Mouse (Mus musculus): ENCODE results near the gene Slc30a6. TPM values are rescaled to one million over a fixed set of nuclear protein-coding genes. Genes with fewer than 3 reads are reported as not detected.

The Slc30a6 gene
- 10 to 100 TPM; 17.4 to 17.7 TPM for total RNA-seq (2021)
- long read RNA-seq, experiment 1, transcript Slc30a6-201 (14 exons, 2,148 nt), result major isoform, 7 of 10 reads
- long read RNA-seq, experiment 1, partial matches to known transcripts, result 3 of 10 reads
- long read RNA-seq, experiment 1, other reads (novel, unspliced or antisense), result 0 of 10 reads
- long read RNA-seq, experiment 2, transcript Slc30a6-201 (14 exons, 2,148 nt), result major isoform, 19 of 28 reads
- long read RNA-seq, experiment 2, partial matches to known transcripts, result 3 of 28 reads
- long read RNA-seq, experiment 2, other reads (novel, unspliced or antisense), result 6 of 28 reads

DNA sequence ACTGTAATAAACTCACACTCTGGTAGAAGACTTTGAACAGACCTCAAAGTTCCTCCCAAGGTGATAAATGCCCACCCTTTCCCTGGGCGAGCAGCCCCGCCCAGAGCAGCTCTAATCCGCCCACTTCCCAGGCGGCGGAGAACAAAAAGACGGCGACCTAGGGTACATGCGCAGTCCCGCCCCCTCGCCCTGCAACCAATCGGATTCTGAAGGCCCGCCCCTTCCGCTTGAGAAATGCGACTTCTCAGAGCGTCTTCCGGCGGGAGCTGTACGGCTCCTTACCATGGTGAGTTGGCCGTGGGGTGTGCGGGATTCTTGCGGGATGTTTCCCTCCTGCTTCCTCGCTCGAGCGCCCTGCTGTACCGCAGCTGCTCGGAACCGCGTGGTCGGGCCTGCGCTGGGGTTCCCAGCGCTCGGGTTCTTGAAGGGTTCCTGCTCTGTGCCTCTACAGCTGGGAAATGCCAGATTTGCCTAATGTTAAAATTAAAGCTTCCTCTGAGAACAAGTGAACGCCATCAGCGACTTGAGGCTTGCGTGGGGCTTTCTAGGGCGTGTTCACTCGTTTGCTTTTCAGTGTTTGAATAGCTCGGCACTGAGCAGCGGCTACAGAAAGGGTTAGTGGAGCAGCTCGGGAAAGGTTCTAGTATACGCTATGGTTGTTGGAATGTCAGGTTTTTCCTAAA, at the start of gene Slc30a6:
Slc30a6 (plus strand) TSS at position 226 of the 683 bp plus-strand sequence.
- H3K27ac ChIP-seq, result peak within 1 kb of the TSS; percentile 94
- DNase-seq (ENCODE audit: low spot score in 2 of 2), result peak; percentile 96 to 98
- peak within 1 kb of the TSS; percentile 67 for H3K4me3 ChIP-seq
- TF ChIP-seq CTCF (conservative IDR thresholded peaks at IDR 0.05), result no peak

DNA sequence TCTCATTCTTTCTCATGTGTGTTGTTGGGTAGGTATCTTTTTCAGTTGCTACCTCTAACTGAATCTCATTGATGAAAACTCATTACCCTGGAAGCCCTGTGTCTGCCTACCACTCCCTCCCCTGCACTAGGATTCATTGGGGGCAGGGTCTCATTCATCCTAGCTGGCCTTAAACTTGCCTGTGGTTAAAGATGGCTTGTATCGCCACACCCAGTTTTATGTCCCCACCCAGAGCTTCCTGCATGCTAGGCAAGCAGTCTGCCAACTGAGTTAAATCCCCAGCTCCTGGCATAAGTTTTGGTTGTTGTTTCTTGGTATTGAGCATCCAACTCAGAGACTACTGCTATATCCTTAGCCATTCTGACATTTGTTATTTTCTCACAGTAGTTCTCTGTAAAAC, 31.8 kb upstream of the Slc30a6 start:
- Histone ChIP-seq H3K27ac (no peak overlapping the region), H3K4me3 (no peak overlapping the region)
- DNase-seq (ENCODE audit: low spot score in 2 of 2), result no peak
- no peak for TF ChIP-seq CTCF (conservative IDR thresholded peaks at IDR 0.05)

DNA sequence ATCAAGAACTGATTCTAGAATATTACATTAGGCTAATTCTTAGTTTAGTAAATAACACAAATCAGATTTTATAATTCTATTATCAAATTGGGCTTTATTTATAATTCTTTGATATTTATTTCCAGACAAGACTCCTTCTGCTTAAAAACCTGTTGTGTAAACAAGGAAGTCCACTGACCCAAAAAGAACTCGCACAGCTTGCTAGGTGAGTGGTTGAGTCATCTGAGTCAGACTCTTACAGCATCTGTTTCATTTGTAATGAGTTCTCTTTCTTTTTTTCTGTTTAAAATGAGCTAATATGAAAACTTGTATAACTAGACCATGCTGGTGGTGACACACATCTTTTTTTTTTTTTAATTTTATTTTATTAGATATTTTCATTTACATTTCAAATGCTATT, 18.5 kb upstream of the Slc30a6 start:
- Histone ChIP-seq H3K27ac (no peak overlapping the region), H3K4me3 (no peak overlapping the region)
- no peak for TF ChIP-seq CTCF (conservative IDR thresholded peaks at IDR 0.05)
- DNase-seq (ENCODE audit: low spot score in 2 of 2), result no peak

DNA sequence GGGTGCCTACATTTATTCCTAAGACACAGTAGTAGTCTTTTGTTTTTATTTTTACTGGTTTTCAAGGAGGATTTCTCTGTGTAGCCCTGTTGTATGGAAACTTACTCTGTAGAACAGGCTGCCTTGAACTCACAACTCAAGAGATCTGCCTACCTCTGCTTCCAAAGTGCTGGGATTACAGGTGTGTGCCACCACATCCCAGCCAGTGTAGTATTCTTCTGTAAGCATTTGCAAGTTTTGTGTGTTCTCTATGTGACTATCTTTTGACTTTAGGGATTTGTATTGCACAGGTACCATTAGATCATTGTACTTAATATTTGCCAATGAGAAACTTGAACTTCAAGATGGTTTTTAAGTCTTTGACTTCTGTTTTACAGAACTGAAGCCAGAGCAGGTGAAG, 8.8 kb upstream of the Slc30a6 start:
- DNase-seq (ENCODE audit: low spot score in 2 of 2), result no peak
- no peak for TF ChIP-seq CTCF (conservative IDR thresholded peaks at IDR 0.05)
- Histone ChIP-seq H3K4me3 (no peak overlapping the region), H3K27ac (no peak overlapping the region)

DNA sequence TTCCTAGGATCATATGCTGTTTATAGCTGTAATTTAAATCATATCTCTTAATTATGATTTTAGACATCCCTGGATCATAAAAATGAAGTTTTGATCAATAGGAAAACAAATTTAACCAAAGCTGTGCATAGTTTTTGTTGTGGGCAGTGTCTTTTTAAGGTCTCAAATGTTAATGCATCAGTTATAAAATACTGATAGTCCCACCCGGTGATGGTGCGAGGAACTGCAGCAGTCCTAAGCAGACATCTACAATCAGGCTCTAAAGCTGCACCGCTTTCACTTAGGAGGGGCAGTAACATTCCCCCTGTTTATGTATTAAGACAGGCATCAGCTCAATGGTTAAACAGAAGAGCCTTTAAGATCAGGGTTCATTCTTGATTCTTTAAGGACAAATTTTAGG, 5.6 kb upstream of the Slc30a6 start:
- no peak for DNase-seq (ENCODE audit: low spot score in 2 of 2)
- no peak overlapping the region for H3K27ac ChIP-seq
- no peak overlapping the region for H3K4me3 ChIP-seq
- TF ChIP-seq CTCF (conservative IDR thresholded peaks at IDR 0.05), result peak; percentile 50

DNA sequence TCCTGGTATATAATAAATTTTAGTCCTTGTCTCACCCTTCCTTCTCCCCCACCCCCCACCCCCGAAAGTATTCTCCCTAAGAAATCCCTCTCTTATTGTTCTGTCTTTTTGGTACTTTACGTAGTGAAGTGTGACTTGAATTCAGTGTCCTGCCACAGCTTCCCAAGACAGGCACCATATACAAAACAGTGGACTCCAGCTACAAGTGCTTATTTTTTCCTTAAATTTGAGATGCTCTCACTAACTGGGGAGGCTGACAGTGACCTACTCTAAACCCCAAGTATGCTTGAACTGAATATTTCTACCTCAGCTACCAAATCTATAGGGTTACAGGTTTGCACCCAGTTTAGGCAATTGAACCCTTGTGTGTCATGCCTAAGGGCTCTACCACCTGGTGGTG, 1.0 kb upstream of the Slc30a6 start:
- TF ChIP-seq CTCF (conservative IDR thresholded peaks at IDR 0.05), result no peak
- H3K27ac ChIP-seq, result no peak overlapping the region
- peak in 1 of 2 experiments; percentile 5 for DNase-seq (ENCODE audit: low spot score in 2 of 2)
- H3K4me3 ChIP-seq, result no peak overlapping the region

DNA sequence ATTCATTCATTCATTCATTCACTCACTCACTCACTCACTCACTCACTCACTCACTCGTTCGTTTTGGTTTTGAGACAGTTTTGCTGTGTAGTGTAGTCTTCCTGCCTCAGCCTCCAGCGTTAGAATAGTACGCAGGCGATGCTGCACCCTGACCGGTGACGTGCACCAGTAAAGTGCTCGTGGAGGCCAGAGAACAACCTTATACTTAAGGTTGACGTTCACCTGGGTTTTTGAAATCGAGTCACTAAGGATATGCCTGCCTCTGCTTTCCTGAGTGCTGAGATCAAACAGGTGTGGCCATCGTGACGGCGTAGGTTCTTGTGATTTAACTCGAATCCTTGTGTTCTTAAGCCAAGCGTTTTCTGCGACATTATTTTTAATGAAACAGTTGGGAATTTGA, 553 bp upstream of the Slc30a6 start:
- TF ChIP-seq CTCF (conservative IDR thresholded peaks at IDR 0.05), result no peak
- H3K4me3 ChIP-seq, result peak overlapping the region; percentile 67
- H3K27ac ChIP-seq, result peak overlapping the region; percentile 94
- DNase-seq (ENCODE audit: low spot score in 2 of 2), result no peak

DNA sequence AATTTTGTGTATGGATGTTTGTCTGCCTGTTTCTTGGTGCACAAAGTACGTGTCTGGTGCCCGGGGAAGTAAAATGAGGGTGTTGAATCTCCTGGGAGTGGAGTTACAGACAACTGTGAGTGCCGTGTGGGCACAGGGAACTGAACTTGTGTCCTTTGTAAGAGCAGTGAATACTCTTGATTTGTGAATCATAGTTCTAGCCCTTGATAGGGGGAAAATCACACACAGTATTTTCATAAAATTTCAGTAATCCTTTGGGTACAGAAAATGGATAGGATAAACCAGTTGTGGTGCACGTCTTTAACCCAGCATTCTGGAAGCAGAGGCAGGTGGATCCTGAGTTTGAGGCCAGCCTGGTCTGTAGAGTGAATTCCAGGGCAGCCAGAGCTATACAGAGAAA, 1.4 kb downstream of the Slc30a6 start:
- peak in 1 of 2 experiments; percentile 6 for DNase-seq (ENCODE audit: low spot score in 2 of 2)
- no peak for TF ChIP-seq CTCF (conservative IDR thresholded peaks at IDR 0.05)
- no peak overlapping the region for H3K4me3 ChIP-seq
- no peak overlapping the region for H3K27ac ChIP-seq

DNA sequence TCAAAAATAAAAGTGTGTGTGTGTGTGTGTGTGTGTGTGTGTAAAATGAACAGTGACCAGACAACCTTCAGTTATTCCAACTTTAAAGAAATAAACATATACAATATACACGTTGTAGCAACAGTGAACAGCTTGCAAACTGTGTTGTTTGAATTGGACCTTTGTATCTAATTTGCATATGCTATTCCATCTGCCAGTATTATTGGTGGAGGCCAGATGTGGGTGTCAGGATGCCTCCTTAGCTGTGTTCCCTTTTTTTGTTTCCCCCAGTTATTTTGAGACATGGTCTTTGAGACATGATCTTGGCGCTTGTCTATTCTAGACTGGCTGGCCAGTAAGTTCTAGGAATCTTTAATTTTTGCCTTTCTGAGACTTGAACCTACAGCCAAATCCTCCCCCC, 1.8 kb downstream of the Slc30a6 start:
- peak in 1 of 2 experiments; percentile 2 for DNase-seq (ENCODE audit: low spot score in 2 of 2)
- TF ChIP-seq CTCF (conservative IDR thresholded peaks at IDR 0.05), result no peak
- Histone ChIP-seq H3K4me3 (no peak overlapping the region), H3K27ac (no peak overlapping the region)

DNA sequence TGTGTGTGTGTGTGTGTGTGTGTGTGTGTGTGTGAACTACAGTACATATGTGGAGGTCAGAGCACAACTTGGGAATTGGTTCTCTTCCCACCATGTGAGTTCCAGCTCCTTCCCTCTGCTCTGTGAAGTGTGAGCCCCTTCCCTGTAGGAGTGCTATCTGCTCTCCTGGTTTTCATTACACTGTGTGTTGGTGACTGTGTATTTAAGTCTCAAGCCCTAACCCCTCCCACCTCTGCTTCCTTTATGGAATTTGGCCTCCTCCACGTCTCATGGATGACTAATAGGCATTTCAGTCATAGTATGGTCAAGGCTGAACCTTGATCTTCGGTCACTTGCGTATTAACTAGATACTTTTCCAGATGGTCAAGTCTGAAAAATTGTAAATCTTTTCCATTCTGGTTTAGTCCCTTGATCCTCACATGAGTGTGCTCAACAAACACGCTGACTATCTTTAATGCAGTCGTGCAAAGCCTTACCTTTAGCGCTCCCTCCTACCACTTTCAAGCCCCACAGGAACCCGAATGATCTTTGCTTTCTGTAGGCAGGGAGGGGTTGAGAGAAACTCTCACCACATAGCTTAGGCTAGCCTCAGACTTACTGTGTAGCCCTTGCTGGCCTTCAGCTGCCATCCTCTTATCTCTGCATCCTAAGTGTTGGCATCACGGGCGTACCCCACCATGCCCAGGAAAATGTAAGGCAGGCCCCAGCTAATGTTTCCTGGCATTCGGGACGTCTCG, 7.2 kb downstream of the Slc30a6 start:
- H3K4me3 ChIP-seq, result no peak overlapping the region
- DNase-seq (ENCODE audit: low spot score in 2 of 2), result peak in 1 of 2 experiments; percentile 3
- no peak overlapping the region for H3K27ac ChIP-seq
- TF ChIP-seq CTCF (conservative IDR thresholded peaks at IDR 0.05), result no peak

DNA sequence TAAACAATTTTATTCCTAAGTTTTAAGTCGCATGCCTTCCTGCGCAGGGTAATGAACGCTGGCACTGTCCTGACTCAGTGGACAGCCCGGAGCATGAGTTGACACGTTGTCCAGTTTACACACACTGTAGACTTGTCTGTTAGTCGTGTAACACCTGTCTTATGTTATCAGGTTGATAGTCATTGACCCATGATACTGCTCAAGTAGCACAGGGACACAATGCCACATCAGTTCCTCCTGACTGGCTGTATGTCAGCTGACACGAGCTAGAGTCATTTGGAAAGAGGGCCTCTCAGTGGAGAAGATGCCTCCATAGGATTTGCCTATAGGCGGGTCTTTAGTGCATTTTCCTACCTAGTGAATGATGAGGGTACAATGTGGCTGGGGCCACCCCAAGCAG, 11.1 kb downstream of the Slc30a6 start:
- TF ChIP-seq CTCF (conservative IDR thresholded peaks at IDR 0.05), result no peak
- no peak overlapping the region for H3K27ac ChIP-seq
- DNase-seq (ENCODE audit: low spot score in 2 of 2), result no peak
- H3K4me3 ChIP-seq, result no peak overlapping the region

DNA sequence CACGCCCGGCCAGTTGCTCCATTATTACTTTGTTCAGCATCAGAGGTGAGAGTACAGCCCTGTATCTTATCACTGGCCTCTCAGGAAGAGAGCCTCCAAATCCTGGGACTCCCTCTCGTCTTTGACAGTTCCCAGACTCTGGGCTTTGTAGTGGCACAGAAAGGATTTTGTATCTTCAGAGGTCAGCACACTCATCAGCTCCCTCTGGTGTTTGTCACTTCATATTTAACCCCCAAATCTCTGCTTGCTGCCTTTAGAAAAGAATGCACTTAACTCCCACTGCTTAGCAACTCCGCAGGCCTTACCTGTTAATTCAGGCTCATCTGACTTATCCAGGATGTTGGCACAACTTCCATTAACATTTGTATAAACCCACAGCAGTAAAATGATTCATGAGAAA, 14.3 kb downstream of the Slc30a6 start:
- Histone ChIP-seq H3K4me3 (no peak overlapping the region), H3K27ac (no peak overlapping the region)
- no peak for DNase-seq (ENCODE audit: low spot score in 2 of 2)
- peak; percentile 62 for TF ChIP-seq CTCF (conservative IDR thresholded peaks at IDR 0.05)

DNA sequence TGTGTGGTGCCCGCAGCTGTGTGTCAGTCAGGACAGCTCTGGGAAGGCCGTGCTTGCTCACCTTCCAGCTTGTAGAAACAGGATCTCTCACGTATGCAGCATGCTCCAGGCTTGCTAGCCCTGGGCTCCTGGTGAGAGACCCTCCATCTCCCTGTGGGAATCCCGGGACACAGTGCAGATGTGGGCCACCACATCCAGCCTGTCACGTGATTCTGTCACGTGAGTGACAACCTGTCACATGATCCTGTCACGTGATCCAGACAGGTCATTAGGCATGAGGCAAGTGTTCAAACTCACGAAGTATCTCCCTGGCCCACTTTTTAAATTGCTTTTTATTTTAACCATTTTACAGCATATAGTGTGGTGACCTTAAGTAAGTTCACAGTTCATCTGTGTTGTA, 17.9 kb downstream of the Slc30a6 start:
- DNase-seq (ENCODE audit: low spot score in 2 of 2), result no peak
- no peak for TF ChIP-seq CTCF (conservative IDR thresholded peaks at IDR 0.05)
- no peak overlapping the region for H3K4me3 ChIP-seq
- no peak overlapping the region for H3K27ac ChIP-seq
